ENCODE assay signal across 8 mouse cellular contexts in the genomic region with DNA sequence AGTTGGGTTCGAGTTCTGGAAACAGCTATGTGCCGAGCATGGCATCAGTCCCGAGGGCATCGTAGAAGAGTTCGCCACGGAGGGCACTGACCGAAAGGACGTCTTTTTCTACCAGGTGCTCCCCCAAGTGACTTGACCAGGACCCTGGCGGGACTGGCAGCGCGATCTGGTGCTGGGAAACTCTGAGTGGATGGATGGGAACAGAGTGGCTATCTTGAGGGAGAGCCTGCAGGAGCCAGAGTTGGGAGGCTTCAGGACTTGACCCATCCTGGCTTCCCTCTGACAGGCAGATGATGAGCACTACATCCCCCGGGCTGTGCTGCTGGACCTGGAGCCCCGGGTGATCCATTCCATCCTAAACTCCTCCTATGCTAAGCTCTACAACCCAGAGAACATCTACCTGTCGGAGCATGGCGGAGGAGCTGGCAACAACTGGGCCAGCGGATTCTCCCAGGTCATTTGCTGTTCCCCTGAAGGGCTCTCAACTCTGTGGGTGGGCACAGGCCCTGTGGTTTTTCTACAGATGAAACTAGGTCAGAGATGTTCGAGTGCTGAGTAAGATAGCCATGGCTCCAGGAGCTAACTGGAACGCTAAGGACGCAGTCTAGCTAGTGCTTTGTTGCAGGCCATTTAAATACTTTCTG. TPM values are rescaled to one million over a fixed set of nuclear protein-coding genes. Genes with fewer than 3 reads are reported as not detected.
DNase-seq lines count a peak whose midpoint lies in the region; ATAC-seq lines count a peak whose summit lies in the region.

No protein-coding gene starts in this region.

- H3K36me3 ChIP-seq in lung, embryonic 16.5 days (ENCODE audit: control insufficient read depth, insufficient read depth, low read length) = peaks cover 16% of the 10 kb centered on the region
- H3K36me3 ChIP-seq in hindbrain, embryonic 16.5 days (ENCODE audit: control insufficient read depth, insufficient read depth, low read length) = no peaks in the 10 kb centered on the region; the same call in none of the 2 replicates
- peaks cover 35% of the 10 kb centered on the region for H3K36me3 ChIP-seq in neural tube, embryonic 12.5 days

- WGBS in lung, embryonic 16.5 days = 12% methylated on average over 19 of the region's 19 CpGs
- WGBS in hindbrain, embryonic 16.5 days = 20% methylated on average over 19 of the region's 19 CpGs
- 23% methylated on average over 19 of the region's 19 CpGs for WGBS in neural tube, embryonic 12.5 days

- no peak for ATAC-seq in lung, embryonic 16.5 days (ENCODE audit: low read depth)
- ATAC-seq in hindbrain, embryonic 16.5 days = no peak
- ATAC-seq in neural tube, embryonic 12.5 days (ENCODE audit: low FRiP score, low read depth) = no peak
- ATAC-seq in megakaryocyte-erythroid progenitor cell, adult 5-6 weeks (replicated peaks; ENCODE audit: low FRiP score, low TSS enrichment, poor library complexity, severe bottlenecking) = no peak

- no peaks in the 10 kb centered on the region for H3K27me3 ChIP-seq in lung, embryonic 16.5 days (ENCODE audit: control insufficient read depth, insufficient read depth, low read depth, low read length)
- no peaks in the 10 kb centered on the region for H3K27me3 ChIP-seq in hindbrain, embryonic 16.5 days (replicated peaks; ENCODE audit: control insufficient read depth, insufficient read depth, low read length)
- no peaks in the 10 kb centered on the region for H3K27me3 ChIP-seq in neural tube, embryonic 12.5 days (replicated peaks)

- peak overlapping the region; percentile 96 for H3K4me2 ChIP-seq in lung, embryonic 16.5 days (ENCODE audit: low read depth, low read length)
- peak overlapping the region; percentile 88 for H3K4me2 ChIP-seq in hindbrain, embryonic 16.5 days (ENCODE audit: low read length)
- peak overlapping the region; percentile 93 for H3K4me2 ChIP-seq in neural tube, embryonic 12.5 days (replicated peaks)

- H3K27ac ChIP-seq in lung, embryonic 16.5 days (ENCODE audit: low read length) = peak overlapping the region; percentile 79
- H3K27ac ChIP-seq in hindbrain, embryonic 16.5 days (ENCODE audit: low read depth, low read length) = peak overlapping the region; percentile 88
- no peak overlapping the region for H3K27ac ChIP-seq in neural tube, embryonic 12.5 days

- DNase-seq in adrenal gland, adult 18-20 months (ENCODE audit: low spot score in 2 of 2) = peak; percentile 33
- DNase-seq in adrenal gland, postnatal 25 days = no peak
- DNase-seq in lung, postnatal 4 days = no peak
- no peak for DNase-seq in yolk sac, embryonic 10.5 days (ENCODE audit: low spot score)

- peaks cover 19% of the 10 kb centered on the region for H3K4me1 ChIP-seq in lung, embryonic 16.5 days (replicated peaks; ENCODE audit: control insufficient read depth, insufficient read depth, low read length)
- H3K4me1 ChIP-seq in hindbrain, embryonic 16.5 days (ENCODE audit: control insufficient read depth, insufficient read depth, low read depth, low read length) = peaks cover 28% of the 10 kb centered on the region
- H3K4me1 ChIP-seq in neural tube, embryonic 12.5 days = peaks cover 24% of the 10 kb centered on the region

- no peaks in the 10 kb centered on the region for H3K9me3 ChIP-seq in lung, embryonic 16.5 days (ENCODE audit: control insufficient read depth, low read length)
- no peaks in the 10 kb centered on the region for H3K9me3 ChIP-seq in hindbrain, embryonic 16.5 days (ENCODE audit: control insufficient read depth, low read length)
- H3K9me3 ChIP-seq in neural tube, embryonic 12.5 days = no peaks in the 10 kb centered on the region

- peak overlapping the region; percentile 84 for H3K9ac ChIP-seq in lung, embryonic 16.5 days (ENCODE audit: low read length)
- H3K9ac ChIP-seq in hindbrain, embryonic 16.5 days (ENCODE audit: low read depth, low read length) = peak overlapping the region; percentile 73
- peak overlapping the region; percentile 66 for H3K9ac ChIP-seq in neural tube, embryonic 12.5 days

- peak overlapping the region; percentile 90 for H3K4me3 ChIP-seq in lung, embryonic 16.5 days (ENCODE audit: low read length)
- H3K4me3 ChIP-seq in hindbrain, embryonic 16.5 days (ENCODE audit: low read length) = peak overlapping the region; percentile 99
- peak overlapping the region; percentile 93 for H3K4me3 ChIP-seq in neural tube, embryonic 12.5 days

RNA-seq across cellular contexts. Expression of gene Tubg1, which starts 0.9 kb away (rescaled TPM):
- total RNA-seq in adrenal gland, adult 18-20 months (2021) = 10 to 100 TPM; 32.9 to 37.0 TPM
- total RNA-seq in adrenal gland, postnatal 25 days (2021) = 42.1 and 50.1 TPM in 2 replicates
- polyA plus RNA-seq in lung, embryonic 16.5 days (2015; fragmentation: Nextera tagmentation; extraction: Ambion mirVana) = 70.6 and 82.1 TPM in 2 replicates
- polyA plus RNA-seq in hindbrain, embryonic 16.5 days (2015; fragmentation: Nextera tagmentation; extraction: Ambion mirVana) = 79.6 and 80.2 TPM in 2 replicates
- polyA plus RNA-seq in neural tube, embryonic 12.5 days (2016; fragmentation: Nextera tagmentation; extraction: Ambion mirVana) = 87.5 and 93.5 TPM in 2 replicates
- 51.9 and 55.2 TPM in 2 replicates for total RNA-seq in megakaryocyte-erythroid progenitor cell, adult 5-6 weeks (2014; fragmentation: Nextera tagmentation)
- total RNA-seq in megakaryocyte-erythroid progenitor cell, adult 5-6 weeks (2017) = 28.7 and 42.7 TPM in 2 replicates

RNA-seq across cellular contexts. Expression of gene Retreg3, which starts 1.0 kb away (rescaled TPM):
- 10 to 100 TPM; 50.3 to 57.4 TPM for total RNA-seq in adrenal gland, adult 18-20 months (2021)
- 53.5 and 64.1 TPM in 2 replicates for total RNA-seq in adrenal gland, postnatal 25 days (2021)
- 18.4 and 19.6 TPM in 2 replicates for polyA plus RNA-seq in lung, embryonic 16.5 days (2015; fragmentation: Nextera tagmentation; extraction: Ambion mirVana)
- polyA plus RNA-seq in hindbrain, embryonic 16.5 days (2015; fragmentation: Nextera tagmentation; extraction: Ambion mirVana) = 22.8 and 24.3 TPM in 2 replicates
- polyA plus RNA-seq in neural tube, embryonic 12.5 days (2016; fragmentation: Nextera tagmentation; extraction: Ambion mirVana) = 22.2 and 27.8 TPM in 2 replicates
- 17.0 and 20.6 TPM in 2 replicates for total RNA-seq in megakaryocyte-erythroid progenitor cell, adult 5-6 weeks (2014; fragmentation: Nextera tagmentation)
- 29.3 and 36.7 TPM in 2 replicates for total RNA-seq in megakaryocyte-erythroid progenitor cell, adult 5-6 weeks (2017)

RNA-seq across cellular contexts. Expression of gene Psmc3ip, which starts 25.4 kb away (rescaled TPM):
- 1 to 10 TPM; 2.8 to 3.8 TPM for total RNA-seq in adrenal gland, adult 18-20 months (2021)
- total RNA-seq in adrenal gland, postnatal 25 days (2021) = 7.1 and 9.4 TPM in 2 replicates
- polyA plus RNA-seq in lung, embryonic 16.5 days (2015; fragmentation: Nextera tagmentation; extraction: Ambion mirVana) = 29.3 and 32.3 TPM in 2 replicates
- polyA plus RNA-seq in hindbrain, embryonic 16.5 days (2015; fragmentation: Nextera tagmentation; extraction: Ambion mirVana) = 17.9 and 19.0 TPM in 2 replicates
- polyA plus RNA-seq in neural tube, embryonic 12.5 days (2016; fragmentation: Nextera tagmentation; extraction: Ambion mirVana) = 31.4 and 34.3 TPM in 2 replicates
- total RNA-seq in megakaryocyte-erythroid progenitor cell, adult 5-6 weeks (2014; fragmentation: Nextera tagmentation) = 26.2 and 65.9 TPM in 2 replicates
- total RNA-seq in megakaryocyte-erythroid progenitor cell, adult 5-6 weeks (2017) = 38.0 and 79.3 TPM in 2 replicates

RNA-seq across cellular contexts. Expression of gene Mlx, which starts 33.6 kb away (rescaled TPM):
- total RNA-seq in adrenal gland, adult 18-20 months (2021) = 10 to 100 TPM; 46.5 to 61.8 TPM
- total RNA-seq in adrenal gland, postnatal 25 days (2021) = 55.2 and 70.0 TPM in 2 replicates
- polyA plus RNA-seq in lung, embryonic 16.5 days (2015; fragmentation: Nextera tagmentation; extraction: Ambion mirVana) = 41.3 and 60.3 TPM in 2 replicates
- 91.5 and 101 TPM in 2 replicates for polyA plus RNA-seq in hindbrain, embryonic 16.5 days (2015; fragmentation: Nextera tagmentation; extraction: Ambion mirVana)
- polyA plus RNA-seq in neural tube, embryonic 12.5 days (2016; fragmentation: Nextera tagmentation; extraction: Ambion mirVana) = 59.6 and 68.0 TPM in 2 replicates
- 46.8 and 53.3 TPM in 2 replicates for total RNA-seq in megakaryocyte-erythroid progenitor cell, adult 5-6 weeks (2014; fragmentation: Nextera tagmentation)
- 34.5 and 74.8 TPM in 2 replicates for total RNA-seq in megakaryocyte-erythroid progenitor cell, adult 5-6 weeks (2017)

RNA-seq across cellular contexts. Expression of gene Tubg2, which starts 35.0 kb away (rescaled TPM):
- total RNA-seq in adrenal gland, adult 18-20 months (2021) = 1 to 10 TPM; 5.9 to 6.4 TPM
- 5.7 and 6.4 TPM in 2 replicates for total RNA-seq in adrenal gland, postnatal 25 days (2021)
- polyA plus RNA-seq in lung, embryonic 16.5 days (2015; fragmentation: Nextera tagmentation; extraction: Ambion mirVana) = 3.1 TPM in 2 replicates
- 56.9 and 60.3 TPM in 2 replicates for polyA plus RNA-seq in hindbrain, embryonic 16.5 days (2015; fragmentation: Nextera tagmentation; extraction: Ambion mirVana)
- polyA plus RNA-seq in neural tube, embryonic 12.5 days (2016; fragmentation: Nextera tagmentation; extraction: Ambion mirVana) = 13.4 and 15.1 TPM in 2 replicates
- not detected in 2 replicates for total RNA-seq in megakaryocyte-erythroid progenitor cell, adult 5-6 weeks (2014; fragmentation: Nextera tagmentation)
- not detected in 2 replicates for total RNA-seq in megakaryocyte-erythroid progenitor cell, adult 5-6 weeks (2017)

Comparison
In these comparisons a context has a peak if more than half of its experiments do, and no peak if none do; other contexts are left out.
1. DNase-seq: peak in adrenal gland, adult 18-20 months (2 of 2); none in adrenal gland, postnatal 25 days (single experiment), lung, postnatal 4 days (0 of 2) and yolk sac, embryonic 10.5 days (single experiment).
2. Peak in every context shown above with its lines, with median percentiles within 50 percentile points of each other: H3K4me2 ChIP-seq, H3K4me3 ChIP-seq and H3K9ac ChIP-seq.